Mouse (Mus musculus) spleen, adult 2 months (tissue): Measurements from ENCODE around the gene Fbxl18.

Experiments used
- CTCF ChIP-seq: fragments of 200-500 bp; IDR thresholded peaks from 2 replicates; pipeline ENCODE4 v1.5.1; 2011; ENCODE audit warnings: mild to moderate bottlenecking, inconsistent platforms; ENCODE audit not compliant: insufficient read depth, insufficient read length, insufficient replicate concordance; ENCODE audit errors: extremely low read depth
- POLR2A ChIP-seq: fragments of 200-500 bp; IDR thresholded peaks from 2 replicates; pipeline ENCODE4 v1.6.1; 2011; ENCODE audit warnings: low read depth, low read length, inconsistent platforms

- TF ChIP-seq POLR2A (no peak), CTCF (no peak)
Observed at GRCm38 (mm10) chr5:142896713-142897112, 1.5 kb upstream of the Fbxl18 start.
